Mouse (Mus musculus) neural tube, embryonic 14.5 days (tissue): ENCODE measurements at regions not wholly inside any gene's neighbourhood (a gene's known extent, or its start where the extent isn't known, plus 50 kb on each side); places are given as distances from the start of the nearest gene placed in this dataset.
A peak's percentile ranks its signal among the peaks of the same experiment; 100 is the strongest.

ENCODE experiments used
- ATAC-seq: fragments of 200-750 bp; cut with Nextera tagmentation; 2 replicates; pipeline ENCODE4 v1.8.0; 2017; ENCODE audit warnings: low read depth, mild to moderate bottlenecking, moderate TSS enrichment, moderate library complexity
- H3K27ac ChIP-seq: fragments of 300-500 bp; sonication (generic); 2 replicates; pipeline ENCODE4 v1.5.1; 2014; ENCODE audit warnings: low read depth, mild to moderate bottlenecking, control low read depth, low read length, moderate library complexity, mixed read lengths
- H3K27me3 ChIP-seq: fragments of 300-500 bp; sonication (generic); 2 replicates; pipeline ENCODE4 v1.6.1; 2014; ENCODE audit warnings: low read length; ENCODE audit not compliant: control insufficient read depth, insufficient read depth
- H3K36me3 ChIP-seq: fragments of 300-500 bp; sonication (generic); 2 replicates; pipeline ENCODE4 v1.6.1; 2014; ENCODE audit warnings: low read length, mixed read lengths; ENCODE audit not compliant: control insufficient read depth, insufficient read depth
- H3K4me1 ChIP-seq: fragments of 300-500 bp; sonication (generic); 2 replicates; pipeline ENCODE4 v1.6.1; 2014; ENCODE audit warnings: low read length; ENCODE audit not compliant: control insufficient read depth, insufficient read depth
- H3K4me2 ChIP-seq: fragments of 300-500 bp; sonication (generic); 2 replicates; pipeline ENCODE4 v1.6.1; 2014; ENCODE audit warnings: mild to moderate bottlenecking, low read depth, low read length, control low read depth
- H3K4me3 ChIP-seq: fragments of 300-500 bp; sonication (generic); 2 replicates; pipeline ENCODE4 v1.5.1; 2014; ENCODE audit warnings: low read depth, low read length, control low read depth, mixed read lengths
- H3K9ac ChIP-seq: fragments of 300-500 bp; sonication (generic); replicated peaks from 2 replicates; pipeline ENCODE4 v1.6.1; 2014; ENCODE audit warnings: low read depth, mild to moderate bottlenecking, control low read depth, low read length, mixed read lengths
- H3K9me3 ChIP-seq: fragments of 300-500 bp; sonication (generic); 2 replicates; pipeline ENCODE4 v1.6.1; 2016; ENCODE audit warnings: low read length; ENCODE audit not compliant: control insufficient read depth
- WGBS: fragments of 180-500 bp; shearing (Covaris S2); extraction: QIAGEN DNeasy Blood & Tissue Kit; methylation state at CpG from one replicate; pipeline ENCODE4 v1.1.7; 2014; 5-methylcytosine and 5-hydroxymethylcytosine counted together

DNA sequence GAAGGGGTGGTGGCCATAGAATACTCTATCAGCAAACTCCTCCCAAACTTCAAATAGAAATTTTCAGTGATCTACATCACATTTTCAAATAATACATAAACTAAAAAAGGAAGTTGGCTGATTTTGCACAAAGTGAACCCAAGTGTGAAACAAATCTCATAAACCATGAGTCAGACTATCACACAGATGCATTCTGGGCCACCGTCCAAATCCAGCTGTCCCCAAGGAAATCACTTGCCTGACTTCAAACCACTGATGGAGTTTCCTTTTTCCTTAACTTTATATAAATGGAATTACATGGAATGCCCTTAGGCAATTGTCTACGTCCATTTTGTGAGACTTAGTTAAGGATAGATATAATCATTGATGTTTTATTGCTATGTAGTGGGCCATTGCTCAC lies 702.8 kb downstream of the Hs3st4 start:
- WGBS, result 65% methylated on average over 2 of the region's 2 CpGs
- no peak for ATAC-seq
- no peak overlapping the region for H3K4me2 ChIP-seq
- H3K27me3 ChIP-seq, result no peaks in the 10 kb centered on the region
- no peak overlapping the region for H3K4me3 ChIP-seq
- H3K9me3 ChIP-seq, result no peaks in the 10 kb centered on the region
- H3K36me3 ChIP-seq, result no peaks in the 10 kb centered on the region
- no peak overlapping the region for H3K27ac ChIP-seq
- H3K9ac ChIP-seq, result no peak overlapping the region
- no peaks in the 10 kb centered on the region for H3K4me1 ChIP-seq

DNA sequence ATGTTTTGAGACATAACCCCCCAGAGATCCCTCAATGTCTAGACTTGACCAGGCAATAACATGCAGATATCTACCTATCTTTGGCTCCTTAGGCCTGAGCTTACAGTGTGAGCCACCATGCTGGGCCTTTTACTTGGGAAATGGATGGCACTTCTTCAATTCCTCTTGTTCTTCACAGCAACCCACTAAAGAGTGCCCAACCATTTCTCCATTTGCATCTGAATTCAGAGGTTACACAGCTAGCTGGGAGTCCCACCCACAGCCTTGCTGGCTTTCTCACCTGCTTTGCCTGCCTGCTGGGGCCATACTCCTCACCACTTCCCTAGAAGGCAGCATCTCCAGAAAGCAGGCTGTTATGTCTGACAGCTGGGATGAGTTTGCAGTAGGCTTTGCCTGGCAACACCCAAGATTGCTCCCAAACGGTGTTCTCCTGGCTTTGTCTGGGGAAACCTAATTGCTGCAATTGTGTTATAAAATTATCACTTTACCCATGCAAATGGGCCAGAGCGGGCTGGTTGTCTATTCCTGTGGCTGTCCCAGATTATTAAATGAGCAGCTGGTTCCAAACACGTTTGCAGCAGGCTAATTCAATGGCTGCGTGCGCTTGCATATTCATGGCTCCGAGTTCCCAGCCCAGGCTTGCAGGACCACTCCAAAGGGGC lies 721.6 kb downstream of the Hs3st4 start:
- Histone ChIP-seq H3K4me1 (no peaks in the 10 kb centered on the region), H3K4me2 (no peak overlapping the region), H3K9me3 (no peaks in the 10 kb centered on the region), H3K27ac (no peak overlapping the region), H3K36me3 (no peaks in the 10 kb centered on the region), H3K27me3 (no peaks in the 10 kb centered on the region), H3K4me3 (no peak overlapping the region), H3K9ac (no peak overlapping the region)
- WGBS, result 15% methylated on average over 6 of the region's 6 CpGs
- ATAC-seq, result 0 out of 2 replicates have a peak, but pooled peaks have one; percentile 34

DNA sequence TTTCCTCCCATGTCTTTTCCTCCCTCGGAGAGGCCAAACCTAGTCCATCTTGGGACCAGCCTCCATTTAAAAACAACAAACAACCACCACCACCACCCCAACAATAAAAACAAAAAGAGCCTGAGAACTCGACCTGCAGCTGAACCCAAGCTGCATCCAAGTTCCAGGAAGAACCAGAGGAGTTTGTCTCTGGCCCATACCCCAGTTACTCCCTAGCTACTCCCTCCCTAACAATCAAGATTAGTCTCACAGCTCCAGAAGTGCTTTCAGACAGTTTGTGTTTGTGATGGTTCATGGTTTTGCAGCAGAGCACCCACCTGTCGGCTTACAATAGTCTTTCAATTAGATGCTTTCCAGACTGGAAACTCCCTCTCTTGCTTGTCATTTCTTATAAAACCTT lies 724.5 kb downstream of the Hs3st4 start:
- H3K9me3 ChIP-seq, result no peaks in the 10 kb centered on the region
- H3K4me2 ChIP-seq, result no peak overlapping the region
- H3K9ac ChIP-seq, result no peak overlapping the region
- no peak overlapping the region for H3K4me3 ChIP-seq
- WGBS, result 38% methylated on average over 3 of the region's 3 CpGs
- H3K36me3 ChIP-seq, result no peaks in the 10 kb centered on the region
- H3K27me3 ChIP-seq, result no peaks in the 10 kb centered on the region
- no peaks in the 10 kb centered on the region for H3K4me1 ChIP-seq
- no peak for ATAC-seq
- H3K27ac ChIP-seq, result no peak overlapping the region

DNA sequence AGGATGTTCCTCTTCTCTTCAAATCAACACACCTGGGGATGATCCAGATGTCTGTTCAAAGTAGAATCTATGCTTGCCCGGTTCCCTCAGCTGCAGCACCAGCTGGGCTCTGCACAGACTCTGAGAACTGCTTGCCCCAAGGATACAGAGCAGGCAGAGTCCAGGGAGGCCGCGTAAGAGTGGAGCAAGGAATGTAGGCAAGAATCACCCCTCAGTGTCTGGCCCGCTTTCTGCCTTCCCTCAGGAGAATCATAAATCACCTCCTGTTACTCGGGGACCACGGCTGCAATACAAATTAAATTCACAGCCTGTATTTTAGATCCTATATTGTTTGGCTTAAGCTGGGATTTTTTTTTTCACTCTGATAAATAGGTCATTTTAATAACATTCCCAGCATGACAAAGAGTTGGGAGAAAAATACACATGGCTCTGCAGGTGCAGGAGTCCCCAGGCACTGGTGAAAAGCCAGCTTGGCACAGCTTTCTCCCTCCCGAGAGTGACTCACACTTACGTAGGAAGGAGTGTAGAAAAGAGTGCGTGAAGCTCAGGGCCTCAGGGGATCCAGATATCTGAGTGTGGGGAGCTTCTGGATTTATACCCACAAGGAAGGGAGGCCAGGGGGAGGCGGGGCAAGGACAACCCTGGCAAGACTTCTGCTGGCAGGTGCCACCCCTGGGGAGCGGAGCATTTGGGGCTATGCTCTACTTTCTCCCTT lies 726.3 kb downstream of the Hs3st4 start:
- Histone ChIP-seq H3K36me3 (no peaks in the 10 kb centered on the region), H3K9me3 (no peaks in the 10 kb centered on the region), H3K27ac (no peak overlapping the region), H3K9ac (no peak overlapping the region), H3K4me2 (no peak overlapping the region), H3K4me1 (no peaks in the 10 kb centered on the region), H3K27me3 (no peaks in the 10 kb centered on the region), H3K4me3 (no peak overlapping the region)
- WGBS, result 20% methylated on average over 11 of the region's 11 CpGs
- ATAC-seq, result peak; percentile 73; the same call in 1 of the 2 replicates

DNA sequence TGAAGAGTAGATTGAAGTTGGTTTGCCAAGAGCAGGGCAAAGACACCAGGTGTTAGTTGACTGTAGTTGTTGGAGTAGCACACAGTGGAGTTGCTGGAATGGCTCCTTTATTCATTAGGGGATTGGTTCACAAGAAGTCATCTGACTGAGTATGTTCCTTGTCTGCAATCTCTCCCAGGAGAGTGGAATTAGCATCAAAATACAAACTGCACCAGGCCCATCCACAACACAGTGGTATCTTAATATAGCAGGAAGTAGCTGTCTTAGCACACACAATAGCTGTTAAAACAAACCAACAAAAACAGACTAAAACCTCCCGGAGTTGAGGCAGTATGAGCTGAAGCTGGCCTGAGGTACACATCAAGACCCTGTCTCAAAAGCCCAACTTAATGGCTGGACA lies 723.5 kb upstream of the Kdm8 start:
- no peak for ATAC-seq
- WGBS, result 48% methylated on average over 1 of the region's 1 CpGs
- H3K27ac ChIP-seq, result no peak overlapping the region
- no peaks in the 10 kb centered on the region for H3K27me3 ChIP-seq
- no peak overlapping the region for H3K4me3 ChIP-seq
- no peak overlapping the region for H3K9ac ChIP-seq
- no peak overlapping the region for H3K4me2 ChIP-seq
- H3K36me3 ChIP-seq, result no peaks in the 10 kb centered on the region
- no peaks in the 10 kb centered on the region for H3K4me1 ChIP-seq
- no peaks in the 10 kb centered on the region for H3K9me3 ChIP-seq

DNA sequence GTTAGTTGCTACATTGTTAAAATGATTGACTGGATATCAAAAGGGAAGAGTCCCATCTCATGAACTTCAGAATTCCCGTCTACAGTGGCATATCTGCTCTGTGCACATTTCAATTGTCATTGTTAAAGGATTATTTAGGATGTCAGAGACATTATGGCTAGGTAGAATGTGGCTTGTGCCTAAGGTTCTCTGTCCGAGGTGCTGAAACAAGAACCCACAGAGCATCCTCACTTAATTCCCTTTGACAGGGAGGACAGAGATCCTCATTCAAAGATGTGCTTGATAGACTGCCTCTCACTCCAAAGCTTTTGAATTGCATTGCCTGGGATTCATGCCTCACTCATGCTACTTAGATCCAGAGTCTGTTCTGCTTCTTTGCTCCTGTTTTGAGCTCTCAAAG lies 702.4 kb upstream of the Kdm8 start:
- Histone ChIP-seq H3K27me3 (no peaks in the 10 kb centered on the region), H3K36me3 (no peaks in the 10 kb centered on the region), H3K4me1 (no peaks in the 10 kb centered on the region), H3K27ac (no peak overlapping the region), H3K4me2 (no peak overlapping the region), H3K4me3 (no peak overlapping the region), H3K9me3 (no peaks in the 10 kb centered on the region), H3K9ac (no peak overlapping the region)
- WGBS, result 8% methylated on average over 2 of the region's 2 CpGs
- ATAC-seq, result no peak

DNA sequence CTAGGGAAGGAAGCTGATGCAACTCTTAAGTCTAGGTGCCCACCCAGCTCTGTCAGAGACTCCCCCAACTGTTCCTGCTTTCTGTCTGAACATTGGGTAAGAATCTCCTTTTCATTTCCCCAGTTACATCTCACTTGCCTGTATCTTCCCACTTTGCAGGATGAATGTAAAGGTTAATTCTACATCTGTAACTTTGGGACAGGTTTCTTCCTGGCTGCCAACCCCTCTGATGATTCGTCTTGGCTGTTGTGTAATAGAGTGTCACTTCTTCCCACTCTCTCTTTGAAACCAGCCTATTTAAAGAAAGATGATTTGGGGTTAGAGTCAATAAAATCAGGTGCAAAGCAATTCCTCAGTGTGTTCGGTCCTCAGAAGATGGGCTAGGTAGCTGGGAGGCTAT lies 698.2 kb upstream of the Kdm8 start:
- no peak overlapping the region for H3K27ac ChIP-seq
- no peak overlapping the region for H3K9ac ChIP-seq
- H3K4me3 ChIP-seq, result no peak overlapping the region
- no peak for ATAC-seq
- H3K27me3 ChIP-seq, result no peaks in the 10 kb centered on the region
- no peaks in the 10 kb centered on the region for H3K36me3 ChIP-seq
- H3K4me1 ChIP-seq, result no peaks in the 10 kb centered on the region
- H3K4me2 ChIP-seq, result no peak overlapping the region
- WGBS, result 91% methylated on average over 2 of the region's 2 CpGs
- no peaks in the 10 kb centered on the region for H3K9me3 ChIP-seq

DNA sequence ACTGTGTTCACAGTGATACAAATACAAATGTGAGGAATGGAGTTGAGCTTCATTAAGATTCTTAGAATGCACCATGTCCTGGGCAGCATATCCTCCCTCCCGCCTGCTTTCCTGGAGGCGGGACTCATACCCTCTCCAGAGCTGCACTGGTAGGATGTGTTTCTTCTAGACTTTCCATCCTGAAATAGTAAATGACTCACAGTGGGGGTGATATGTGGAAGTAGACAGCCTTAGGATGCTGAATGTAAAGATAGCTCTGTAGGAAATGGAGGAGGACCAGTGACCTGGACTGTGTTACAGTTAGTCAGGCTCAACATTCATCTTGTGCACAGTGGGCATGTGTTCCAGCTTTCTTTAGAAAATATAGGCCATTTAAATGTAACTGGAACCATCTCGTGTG lies 696.1 kb upstream of the Kdm8 start:
- H3K9me3 ChIP-seq, result no peaks in the 10 kb centered on the region
- no peak overlapping the region for H3K9ac ChIP-seq
- 79% methylated on average over 3 of the region's 3 CpGs for WGBS
- H3K27ac ChIP-seq, result no peak overlapping the region
- no peaks in the 10 kb centered on the region for H3K36me3 ChIP-seq
- no peak overlapping the region for H3K4me3 ChIP-seq
- no peaks in the 10 kb centered on the region for H3K4me1 ChIP-seq
- no peak overlapping the region for H3K4me2 ChIP-seq
- no peaks in the 10 kb centered on the region for H3K27me3 ChIP-seq
- no peak for ATAC-seq

DNA sequence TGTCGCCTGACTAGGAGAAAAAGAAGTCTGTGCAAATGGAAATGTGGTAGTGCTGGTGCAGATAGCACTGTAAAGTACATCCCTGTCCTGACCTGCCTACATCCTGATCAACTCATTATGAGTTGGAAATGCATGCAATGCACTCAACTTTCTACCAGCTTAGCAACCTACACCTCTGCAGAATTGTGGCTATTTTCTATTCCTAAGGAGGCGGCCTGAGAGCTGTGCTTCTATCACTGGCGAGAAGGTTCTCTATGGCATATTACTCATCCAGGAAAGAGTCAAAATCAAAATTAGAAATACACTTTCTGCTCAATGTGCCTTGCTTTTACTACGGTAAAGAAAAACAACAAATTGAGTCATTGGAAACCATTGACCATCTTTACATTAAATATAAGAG lies 685.4 kb upstream of the Kdm8 start:
- 95% methylated on average over 4 of the region's 4 CpGs for WGBS
- Histone ChIP-seq H3K27me3 (no peaks in the 10 kb centered on the region), H3K4me3 (no peak overlapping the region), H3K4me1 (no peaks in the 10 kb centered on the region), H3K27ac (no peak overlapping the region), H3K9ac (no peak overlapping the region), H3K9me3 (no peaks in the 10 kb centered on the region), H3K4me2 (no peak overlapping the region), H3K36me3 (no peaks in the 10 kb centered on the region)
- no peak for ATAC-seq
